Comparison of ENCODE assay signal across 8 mouse cellular contexts in genomic region chr5:130448931-130449856, GRCm38 (mm10).
A peak's percentile ranks its signal among the peaks of the same experiment; 100 is the strongest.
DNase-seq lines count a peak whose midpoint lies in the region.

No protein-coding gene starts in this region.

- peak; percentile 44 for DNase-seq in layer of hippocampus, adult 11-12 months (ENCODE audit: low spot score)
- no peak for DNase-seq in layer of hippocampus, adult 9-10 months (ENCODE audit: low spot score)
- peak; percentile 71 for DNase-seq in cerebellum, adult 9-11 months
- DNase-seq in frontal cortex, postnatal 25 days (ENCODE audit: low spot score in 2 of 2), result peak; percentile 25 to 45
- DNase-seq in left cerebral cortex, postnatal 4 days, result peak; percentile 34
- peak; percentile 72 for DNase-seq in right cerebral cortex, adult 18-20 months
- DNase-seq in gastrocnemius, postnatal 36 days, result no peak
- DNase-seq in lung, postnatal 10 days, result no peak

- intact Hi-C loops in left cerebral cortex, postnatal 4 days (cut with DNase I), result loop anchor here (5.0 to 10.0 kb wide), 3 partner anchors 174 to 406 kb away; no protein-coding TSS in a partner anchor
- intact Hi-C loops in gastrocnemius, postnatal 36 days (cut with DNase I), result no loop called here

Comparison
In these comparisons a context has a peak if more than half of its experiments do, and no peak if none do; other contexts are left out.
1. DNase-seq: peak in layer of hippocampus, adult 11-12 months (single experiment), cerebellum, adult 9-11 months (single experiment), frontal cortex, postnatal 25 days (2 of 2), left cerebral cortex, postnatal 4 days (single experiment) and right cerebral cortex, adult 18-20 months (single experiment); none in layer of hippocampus, adult 9-10 months (single experiment), gastrocnemius, postnatal 36 days (0 of 2) and lung, postnatal 10 days (single experiment).